Mouse (Mus musculus) lung, adult 2 months (tissue): ENCODE results near the gene Hsd17b11.

Source experiments
- CTCF ChIP-seq: fragments of 200-500 bp; IDR thresholded peaks from 2 replicates; pipeline ENCODE4 v1.5.1; 2011; ENCODE audit warnings: mild to moderate bottlenecking, low read length, control low read depth; ENCODE audit not compliant: insufficient read depth
- POLR2A ChIP-seq: fragments of 200-500 bp; IDR thresholded peaks from 2 replicates; pipeline ENCODE4 v1.6.1; 2011; ENCODE audit warnings: low read depth, mild to moderate bottlenecking, control low read depth, low read length, borderline replicate concordance; ENCODE audit errors: extremely low read depth

GRCm38 (mm10) chr5:104055816-104056215 lies 34.1 kb upstream of the Hsd17b11 start:
- TF ChIP-seq CTCF (no peak), POLR2A (no peak)
